In genomic region chr9:107974491-107975171, GRCm38 (mm10) we compare ENCODE assay signal across 11 mouse cellular contexts. TPM values are rescaled to one million over a fixed set of nuclear protein-coding genes. Genes with fewer than 3 reads are reported as not detected.
DNase-seq lines count a peak whose midpoint lies in the region; ATAC-seq lines count a peak whose summit lies in the region.
"Had no signal": no experiment of that assay in that cellular context is flagged by ENCODE, and none has a peak within 500 bp of the region (broad histone marks: within the 10 kb centered on the region; RNA-seq: fewer than 3 reads in every experiment).

No protein-coding gene starts in this region.

- H3K9ac ChIP-seq in heart, embryonic 15.5 days: no peak overlapping the region
- no peak overlapping the region for H3K9ac ChIP-seq in intestine, embryonic 14.5 days (ENCODE audit: low read length)
- no peak overlapping the region for H3K9ac ChIP-seq in neural tube, embryonic 15.5 days (replicated peaks)
- H3K9ac ChIP-seq: forebrain, postnatal 0 days had no signal

- WGBS in heart, embryonic 15.5 days: 37% methylated on average over 10 of the region's 10 CpGs
- 79% methylated on average over 10 of the region's 10 CpGs for WGBS in intestine, embryonic 14.5 days
- WGBS in neural tube, embryonic 15.5 days: 85% methylated on average over 10 of the region's 10 CpGs

- no peaks in the 10 kb centered on the region for H3K9me3 ChIP-seq in heart, embryonic 15.5 days (replicated peaks)
- H3K9me3 ChIP-seq in intestine, embryonic 14.5 days (ENCODE audit: control insufficient read depth, low read length): no peaks in the 10 kb centered on the region
- no peaks in the 10 kb centered on the region for H3K9me3 ChIP-seq in neural tube, embryonic 15.5 days (replicated peaks)

- no peak; the same call in 1 of the 2 replicates for ATAC-seq in heart, embryonic 15.5 days (replicated peaks; ENCODE audit: insufficient number of reproducible peaks, insufficient read depth, low FRiP score, low read depth)
- no peak for ATAC-seq in intestine, embryonic 14.5 days (replicated peaks; ENCODE audit: low FRiP score, low TSS enrichment, low read depth)
- ATAC-seq in megakaryocyte progenitor cell, adult 5-6 weeks (replicated peaks; ENCODE audit: poor library complexity): peak; percentile 45
- ATAC-seq in neural tube, embryonic 15.5 days (ENCODE audit: low FRiP score): no peak
- ATAC-seq: forebrain, postnatal 0 days had no signal

- H3K4me1 ChIP-seq in heart, embryonic 15.5 days (replicated peaks): peaks cover 39% of the 10 kb centered on the region
- H3K4me1 ChIP-seq in intestine, embryonic 14.5 days (replicated peaks; ENCODE audit: control insufficient read depth, insufficient read depth, low read length): peaks cover 6% of the 10 kb centered on the region
- no peaks in the 10 kb centered on the region for H3K4me1 ChIP-seq in neural tube, embryonic 15.5 days

- no peak overlapping the region for H3K4me3 ChIP-seq in heart, embryonic 15.5 days
- H3K4me3 ChIP-seq in intestine, embryonic 14.5 days (ENCODE audit: low read depth, low read length): no peak overlapping the region
- no peak overlapping the region for H3K4me3 ChIP-seq in neural tube, embryonic 15.5 days (replicated peaks)

- intact Hi-C loops in heart, postnatal 36 days (cut with DNase I): no loop called here

- no peak for DNase-seq in heart, postnatal 36 days
- DNase-seq in NIH3T3 (ENCODE audit: low read depth): peak; percentile 16
- DNase-seq in intestine, embryonic 14.5 days (ENCODE audit: low spot score): no peak
- no peak for DNase-seq in layer of hippocampus, adult 9-10 months (ENCODE audit: low spot score)
- no peak for DNase-seq in urinary bladder, adult 18-20 months (ENCODE audit: low spot score in 2 of 2)
- DNase-seq: cerebellum, adult 18-20 months; forebrain, postnatal 0 days had no signal

- peaks cover 14% of the 10 kb centered on the region; the same call in 1 of the 2 replicates for H3K36me3 ChIP-seq in heart, embryonic 15.5 days
- peaks cover 23% of the 10 kb centered on the region for H3K36me3 ChIP-seq in intestine, embryonic 14.5 days (ENCODE audit: control insufficient read depth, insufficient read depth, low read length)
- no peaks in the 10 kb centered on the region for H3K36me3 ChIP-seq in neural tube, embryonic 15.5 days

- H3K27ac ChIP-seq in heart, embryonic 15.5 days: peak overlapping the region; percentile 89
- H3K27ac ChIP-seq in intestine, embryonic 14.5 days (ENCODE audit: low read depth): peak overlapping the region; percentile 54
- H3K27ac ChIP-seq in neural tube, embryonic 15.5 days (replicated peaks): no peak overlapping the region

- H3K27me3 ChIP-seq in heart, embryonic 15.5 days: no peaks in the 10 kb centered on the region
- H3K27me3 ChIP-seq in intestine, embryonic 14.5 days (replicated peaks; ENCODE audit: control insufficient read depth, insufficient read depth, low read length): no peaks in the 10 kb centered on the region
- H3K27me3 ChIP-seq in neural tube, embryonic 15.5 days (replicated peaks): no peaks in the 10 kb centered on the region
- H3K27me3 ChIP-seq: Patski had no signal

- H3K4me2 ChIP-seq in heart, embryonic 15.5 days: peak overlapping the region; percentile 71
- no peak overlapping the region for H3K4me2 ChIP-seq in intestine, embryonic 14.5 days (ENCODE audit: low read length)
- no peak overlapping the region for H3K4me2 ChIP-seq in neural tube, embryonic 15.5 days

RNA-seq across cellular contexts. Expression of gene Uba7, which starts 0.7 kb away (rescaled TPM):
- polyA plus RNA-seq in heart, embryonic 15.5 days (2015; fragmentation: Nextera tagmentation; extraction: Ambion mirVana): 22.6 and 32.8 TPM in 2 replicates
- 10 to 100 TPM; 11.6 to 20.2 TPM for total RNA-seq in heart, postnatal 36 days (2021)
- polyA plus RNA-seq in intestine, embryonic 14.5 days (2014; fragmentation: Nextera tagmentation; extraction: Ambion mirVana): 48.0 and 51.1 TPM in 2 replicates
- 29.6 and 34.4 TPM in 2 replicates for total RNA-seq in megakaryocyte progenitor cell, adult 5-6 weeks (2015)
- total RNA-seq in megakaryocyte progenitor cell, adult 5-6 weeks (2017): 30.1 and 34.7 TPM in 2 replicates
- 5.6 and 23.0 TPM in 2 replicates for polyA plus RNA-seq in neural tube, embryonic 15.5 days (2015; fragmentation: Nextera tagmentation; extraction: Ambion mirVana)

RNA-seq across cellular contexts. Expression of gene Gm20661, which starts 8.2 kb away (rescaled TPM):
- 2.8 and 4.3 TPM in 2 replicates for polyA plus RNA-seq in heart, embryonic 15.5 days (2015; fragmentation: Nextera tagmentation; extraction: Ambion mirVana)
- under 1 TPM; 0.25 to 0.30 TPM for total RNA-seq in heart, postnatal 36 days (2021)
- 8.7 and 11.4 TPM in 2 replicates for polyA plus RNA-seq in intestine, embryonic 14.5 days (2014; fragmentation: Nextera tagmentation; extraction: Ambion mirVana)
- 0.49 TPM in 1 of 2 replicates, not detected in the other for total RNA-seq in megakaryocyte progenitor cell, adult 5-6 weeks (2015)
- total RNA-seq in megakaryocyte progenitor cell, adult 5-6 weeks (2017): not detected in 2 replicates
- 1.2 and 3.1 TPM in 2 replicates for polyA plus RNA-seq in neural tube, embryonic 15.5 days (2015; fragmentation: Nextera tagmentation; extraction: Ambion mirVana)
- total RNA-seq: forebrain, postnatal 0 days had no signal
- polyA plus RNA-seq: Patski had no signal

RNA-seq across cellular contexts. Expression of gene Inka1, which starts 11.0 kb away (rescaled TPM):
- 35.7 and 46.9 TPM in 2 replicates for polyA plus RNA-seq in heart, embryonic 15.5 days (2015; fragmentation: Nextera tagmentation; extraction: Ambion mirVana)
- 10 to 100 TPM; 10.3 to 11.8 TPM for total RNA-seq in heart, postnatal 36 days (2021)
- polyA plus RNA-seq in intestine, embryonic 14.5 days (2014; fragmentation: Nextera tagmentation; extraction: Ambion mirVana): 58.7 and 62.4 TPM in 2 replicates
- 13.7 and 23.2 TPM in 2 replicates for total RNA-seq in megakaryocyte progenitor cell, adult 5-6 weeks (2015)
- total RNA-seq in megakaryocyte progenitor cell, adult 5-6 weeks (2017): 18.2 and 22.6 TPM in 2 replicates
- polyA plus RNA-seq in neural tube, embryonic 15.5 days (2015; fragmentation: Nextera tagmentation; extraction: Ambion mirVana): 21.0 and 30.4 TPM in 2 replicates

RNA-seq across cellular contexts. Expression of gene Cdhr4, which starts 17.7 kb away (rescaled TPM):
- 5.1 and 6.1 TPM in 2 replicates for polyA plus RNA-seq in heart, embryonic 15.5 days (2015; fragmentation: Nextera tagmentation; extraction: Ambion mirVana)
- 1 to 10 TPM in 1 of 2 experiments, under 1 TPM in 1; 0.14 to 1.0 TPM for total RNA-seq in heart, postnatal 36 days (2021)
- polyA plus RNA-seq in intestine, embryonic 14.5 days (2014; fragmentation: Nextera tagmentation; extraction: Ambion mirVana): 15.7 and 27.3 TPM in 2 replicates
- total RNA-seq in megakaryocyte progenitor cell, adult 5-6 weeks (2015): 0.35 and 0.61 TPM in 2 replicates
- not detected in 2 replicates for total RNA-seq in megakaryocyte progenitor cell, adult 5-6 weeks (2017)
- polyA plus RNA-seq in neural tube, embryonic 15.5 days (2015; fragmentation: Nextera tagmentation; extraction: Ambion mirVana): 1.5 and 3.5 TPM in 2 replicates
- polyA plus RNA-seq: Patski had no signal

RNA-seq across cellular contexts. Expression of gene Gm20662, which starts 21.5 kb away (rescaled TPM):
- 0.19 and 0.65 TPM in 2 replicates for polyA plus RNA-seq in heart, embryonic 15.5 days (2015; fragmentation: Nextera tagmentation; extraction: Ambion mirVana)
- total RNA-seq in heart, postnatal 36 days (2021): 1 to 10 TPM; 1.4 to 1.5 TPM
- polyA plus RNA-seq in intestine, embryonic 14.5 days (2014; fragmentation: Nextera tagmentation; extraction: Ambion mirVana): 0.42 and 0.90 TPM in 2 replicates
- total RNA-seq in megakaryocyte progenitor cell, adult 5-6 weeks (2015): not detected in 2 replicates
- 1.9 TPM in 1 of 2 replicates, not detected in the other for total RNA-seq in megakaryocyte progenitor cell, adult 5-6 weeks (2017)
- 0.59 and 1.1 TPM in 2 replicates for polyA plus RNA-seq in neural tube, embryonic 15.5 days (2015; fragmentation: Nextera tagmentation; extraction: Ambion mirVana)
- polyA plus RNA-seq: forebrain, postnatal 0 days; Patski had no signal
